Mouse (Mus musculus) heart, adult 2 months (tissue): ENCODE measurements around the gene Tfrc.

ENCODE experiments used
- CTCF ChIP-seq: fragments of 200-600 bp; IDR thresholded peaks from 2 replicates; pipeline ENCODE4 v1.8.1; 2022; ENCODE audit warnings: antibody characterized with exemption, mild to moderate bottlenecking, moderate library complexity
- POLR2A ChIP-seq: fragments of 200-500 bp; IDR thresholded peaks from 2 replicates; pipeline ENCODE4 v1.6.1; 2011; ENCODE audit warnings: mild to moderate bottlenecking, low read depth, low read length, control low read depth; ENCODE audit not compliant: insufficient read depth

GRCm38 (mm10) chr16:32599151-32599550 lies 9.6 kb upstream of the Tfrc start:
- no peak for TF ChIP-seq POLR2A
- TF ChIP-seq CTCF: no peak
